Mouse (Mus musculus) thymus, adult 2 months (tissue): Measurements from ENCODE around the gene B4galt5.

ENCODE experiments used
- CTCF ChIP-seq: fragments of 200-500 bp; IDR thresholded peaks from 2 replicates; pipeline ENCODE4 v1.5.1; 2012; ENCODE audit warnings: mild to moderate bottlenecking, control low read depth, low read length, moderate library complexity, borderline replicate concordance; ENCODE audit not compliant: control insufficient read depth, poor library complexity, insufficient read depth; ENCODE audit errors: extremely low read depth
- POLR2A ChIP-seq: fragments of 200-500 bp; IDR thresholded peaks from 2 replicates; pipeline ENCODE4 v1.6.1; 2012; ENCODE audit warnings: mild to moderate bottlenecking, low read length, control low read depth, moderate library complexity; ENCODE audit not compliant: control insufficient read depth, poor library complexity, insufficient read depth; ENCODE audit errors: extremely low read depth

DNA sequence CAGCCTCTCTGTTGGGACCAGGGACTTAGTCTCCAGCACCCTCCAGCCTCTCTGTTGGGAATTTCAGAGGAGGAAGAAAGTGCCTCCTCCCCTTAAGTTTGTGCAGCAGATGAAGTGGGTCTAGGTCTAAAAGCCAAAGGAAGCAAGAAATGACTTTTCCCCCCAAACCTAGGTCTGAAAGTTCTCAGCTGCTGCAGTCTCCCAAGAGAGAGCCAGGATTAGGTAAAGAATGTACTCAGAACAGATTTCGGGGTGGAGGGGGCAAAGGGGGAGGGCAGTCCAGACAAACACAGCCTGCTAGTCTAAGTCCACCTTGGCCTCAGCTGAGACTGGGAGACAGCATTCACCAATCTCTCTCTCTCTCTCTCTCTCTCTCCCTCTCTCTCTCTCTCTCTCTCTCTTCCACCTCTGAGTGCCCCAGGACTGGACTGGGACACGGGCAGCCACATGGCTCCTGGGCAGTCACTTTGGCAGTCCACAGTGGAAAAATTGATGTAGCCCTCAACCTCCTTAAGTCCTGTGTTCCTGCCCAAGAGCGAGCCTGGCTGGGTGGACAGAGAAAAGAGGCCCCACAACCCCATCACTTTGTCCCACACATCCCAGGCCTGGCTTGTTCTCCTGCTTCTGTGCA is 96.8 kb downstream of the B4galt5 start:
- TF ChIP-seq CTCF (no peak), POLR2A (no peak)
